Mouse (Mus musculus): ENCODE measurements around the gene Tgfa. TPM values are rescaled to one million over a fixed set of nuclear protein-coding genes. Genes with fewer than 3 reads are reported as not detected.
A peak's percentile ranks its signal among the peaks of the same experiment; 100 is the strongest.

Gene Tgfa
- polyA plus RNA-seq, 1 experiment, result 18.6 TPM

- H3K4me1 ChIP-seq (ENCODE audit: control insufficient read depth, insufficient read depth, low read length), result peaks cover 4% of the 10 kb centered on the region
- no peak for TF ChIP-seq POLR2A (IDR thresholded peaks at IDR 0.05; ENCODE audit: extremely low read depth, insufficient read depth, low read length)
- TF ChIP-seq CTCF (IDR thresholded peaks at IDR 0.05; ENCODE audit: extremely low read depth, insufficient read depth, low read length), result no peak
- H3K27ac ChIP-seq (ENCODE audit: insufficient read depth, low read length), result no peak overlapping the region
- H3K4me3 ChIP-seq (ENCODE audit: insufficient read depth, low read length), result no peak overlapping the region
Observed at GRCm38 (mm10) chr6:86203101-86203500, 8.1 kb downstream of the Tgfa start.

DNA sequence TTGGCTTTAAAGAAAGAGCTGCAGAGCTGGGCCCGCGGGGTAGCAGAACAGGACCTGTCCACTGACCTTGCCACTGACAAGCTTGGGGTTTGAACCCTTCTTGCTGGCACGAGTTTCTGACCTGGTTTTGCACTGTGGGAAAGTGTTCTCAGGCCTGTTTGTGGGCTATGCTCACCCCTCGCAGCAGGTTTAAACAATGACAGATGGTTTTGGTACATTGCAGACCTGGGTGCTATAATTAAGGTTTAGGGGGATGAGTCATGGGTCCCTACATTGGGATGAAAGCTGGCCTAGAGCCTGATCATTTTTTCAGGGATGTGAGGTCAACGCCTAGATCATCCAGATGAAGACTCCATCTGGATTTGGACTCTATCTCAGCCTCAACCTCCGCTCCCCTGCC lies 11.0 kb downstream of the Tgfa start:
- Histone ChIP-seq H3K4me1 (ENCODE audit: control insufficient read depth, insufficient read depth, low read length) (peaks cover 7% of the 10 kb centered on the region), H3K4me3 (ENCODE audit: insufficient read depth, low read length) (no peak overlapping the region)
- no peak for TF ChIP-seq CTCF (IDR thresholded peaks at IDR 0.05; ENCODE audit: extremely low read depth, insufficient read depth, low read length)
- no peak for TF ChIP-seq POLR2A (IDR thresholded peaks at IDR 0.05; ENCODE audit: extremely low read depth, insufficient read depth, low read length)

DNA sequence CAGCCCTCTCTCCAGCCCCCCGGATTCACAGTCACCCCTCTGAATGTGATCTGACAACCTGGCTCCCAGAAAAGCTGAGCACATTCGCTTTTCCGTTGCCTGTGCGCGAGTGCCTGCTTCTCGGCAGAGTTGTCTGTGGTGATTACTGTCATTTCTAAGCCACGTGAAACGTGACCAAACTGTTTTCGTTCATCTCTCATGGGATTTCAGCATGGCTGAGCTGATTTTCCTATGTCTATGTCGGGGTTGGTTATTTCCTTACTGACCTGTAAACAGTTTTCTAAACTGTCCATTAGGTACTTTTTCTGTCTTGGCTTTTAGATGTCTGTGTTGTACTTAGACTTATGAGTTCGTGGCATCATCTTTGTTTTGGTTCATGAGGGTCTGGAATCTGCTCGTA lies 12.0 kb downstream of the Tgfa start:
- no peak overlapping the region for H3K4me3 ChIP-seq (ENCODE audit: insufficient read depth, low read length)
- no peak for TF ChIP-seq CTCF (IDR thresholded peaks at IDR 0.05; ENCODE audit: extremely low read depth, insufficient read depth, low read length)
- no peak for TF ChIP-seq POLR2A (IDR thresholded peaks at IDR 0.05; ENCODE audit: extremely low read depth, insufficient read depth, low read length)
- H3K4me1 ChIP-seq (ENCODE audit: control insufficient read depth, insufficient read depth, low read length), result peaks cover 7% of the 10 kb centered on the region
- no peak overlapping the region for H3K27ac ChIP-seq (ENCODE audit: insufficient read depth, low read length)

More for the DNA sequence above, 11.0 kb downstream of the Tgfa start:
- H3K27ac ChIP-seq (ENCODE audit: insufficient read depth, low read length), result no peak overlapping the region

DNA sequence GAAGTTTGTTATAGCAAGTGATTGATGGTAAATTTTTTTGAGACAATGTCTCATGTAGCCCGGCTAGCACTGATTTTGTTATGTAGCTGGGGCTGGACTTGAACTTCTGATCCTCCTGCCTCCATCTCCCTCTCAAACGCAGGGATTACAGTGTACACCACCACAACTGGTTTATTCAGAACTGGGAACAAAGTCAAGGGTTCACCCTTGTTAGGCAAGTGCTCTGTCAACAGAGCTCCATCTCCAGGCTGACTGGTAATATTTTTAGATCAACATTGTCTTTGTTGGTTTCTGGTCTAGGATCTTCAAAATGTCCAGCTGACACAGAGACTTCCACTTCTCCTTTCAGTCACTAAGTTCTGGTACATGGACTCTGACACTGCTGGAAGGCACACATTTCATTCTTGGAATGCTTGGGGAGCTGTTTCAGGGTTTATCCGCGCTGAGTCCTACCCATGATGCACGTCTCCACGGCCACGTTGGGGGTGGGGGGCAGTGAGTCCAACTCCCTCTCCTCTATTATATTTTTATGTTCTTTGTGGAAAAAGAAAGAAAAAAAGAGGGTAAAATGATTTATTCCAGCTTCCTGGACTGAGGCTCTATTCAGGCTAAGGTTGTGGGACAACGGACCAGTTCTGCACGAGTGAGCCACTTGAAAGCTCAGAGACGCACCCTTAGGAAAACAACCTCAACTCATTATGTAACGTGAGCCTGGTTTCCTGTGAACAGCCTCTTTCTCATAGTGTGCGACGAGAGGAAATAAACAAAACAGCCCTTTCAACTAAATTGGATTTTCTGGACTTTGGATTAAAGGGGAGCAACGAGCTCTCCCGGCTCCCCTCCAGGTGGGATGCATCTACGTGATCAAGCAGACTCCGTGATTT lies 14.4 kb downstream of the Tgfa start:
- TF ChIP-seq CTCF (IDR thresholded peaks at IDR 0.05; ENCODE audit: extremely low read depth, insufficient read depth, low read length), result no peak
- TF ChIP-seq POLR2A (IDR thresholded peaks at IDR 0.05; ENCODE audit: extremely low read depth, insufficient read depth, low read length), result no peak

DNA sequence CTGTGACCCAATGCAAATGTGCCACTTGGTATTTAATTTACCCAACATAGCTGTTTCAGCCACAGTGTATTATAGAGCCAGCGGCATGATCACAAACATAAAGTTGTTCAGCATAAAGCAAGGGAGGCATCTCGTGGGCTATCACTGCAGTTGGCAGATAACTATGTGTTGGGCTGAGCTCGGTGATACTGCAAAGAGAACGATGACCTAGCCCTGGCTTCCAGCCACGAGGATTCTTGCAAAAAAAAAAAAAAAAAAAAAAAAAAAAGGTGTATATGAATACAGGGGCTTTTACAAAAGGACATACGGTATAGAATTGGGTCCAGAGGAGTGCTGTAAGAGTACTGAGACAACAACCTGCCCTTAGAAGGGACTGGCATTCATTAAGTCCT lies 15.0 kb downstream of the Tgfa start:
- Histone ChIP-seq H3K27ac (ENCODE audit: insufficient read depth, low read length) (peak overlapping the region; percentile 24; the same call in 1 of the 2 replicates), H3K4me1 (ENCODE audit: control insufficient read depth, insufficient read depth, low read length) (peaks cover 7% of the 10 kb centered on the region), H3K4me3 (ENCODE audit: insufficient read depth, low read length) (no peak overlapping the region)
- no peak for TF ChIP-seq CTCF (IDR thresholded peaks at IDR 0.05; ENCODE audit: extremely low read depth, insufficient read depth, low read length)
- TF ChIP-seq POLR2A (IDR thresholded peaks at IDR 0.05; ENCODE audit: extremely low read depth, insufficient read depth, low read length), result no peak

More for the DNA sequence above, 14.4 kb downstream of the Tgfa start:
- H3K27ac ChIP-seq (ENCODE audit: insufficient read depth, low read length), result peak overlapping the region; percentile 24
- H3K4me3 ChIP-seq (ENCODE audit: insufficient read depth, low read length), result no peak overlapping the region
- peaks cover 7% of the 10 kb centered on the region for H3K4me1 ChIP-seq (ENCODE audit: control insufficient read depth, insufficient read depth, low read length)

DNA sequence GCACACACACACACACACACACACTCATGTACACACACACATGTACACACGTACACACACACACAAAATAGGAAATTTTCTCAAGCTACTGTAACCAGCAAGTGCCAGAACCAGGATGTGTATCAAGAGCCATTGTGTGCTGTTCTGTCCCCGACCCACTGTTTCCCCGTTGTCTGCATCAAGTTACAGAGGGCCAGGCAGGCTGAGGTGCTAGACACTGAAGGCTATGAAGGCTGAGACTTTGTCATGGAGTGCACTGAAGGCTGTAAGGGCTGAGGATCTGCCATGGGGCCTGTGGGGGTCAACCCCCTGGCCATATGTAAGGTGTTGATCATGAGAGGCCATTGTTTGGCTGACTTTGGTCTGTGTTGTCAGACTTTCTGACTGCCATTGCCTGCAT lies 15.6 kb downstream of the Tgfa start:
- Histone ChIP-seq H3K4me1 (ENCODE audit: control insufficient read depth, insufficient read depth, low read length) (peaks cover 7% of the 10 kb centered on the region), H3K27ac (ENCODE audit: insufficient read depth, low read length) (no peak overlapping the region), H3K4me3 (ENCODE audit: insufficient read depth, low read length) (no peak overlapping the region)
- TF ChIP-seq POLR2A (IDR thresholded peaks at IDR 0.05; ENCODE audit: extremely low read depth, insufficient read depth, low read length), result no peak
- TF ChIP-seq CTCF (IDR thresholded peaks at IDR 0.05; ENCODE audit: extremely low read depth, insufficient read depth, low read length), result no peak

DNA sequence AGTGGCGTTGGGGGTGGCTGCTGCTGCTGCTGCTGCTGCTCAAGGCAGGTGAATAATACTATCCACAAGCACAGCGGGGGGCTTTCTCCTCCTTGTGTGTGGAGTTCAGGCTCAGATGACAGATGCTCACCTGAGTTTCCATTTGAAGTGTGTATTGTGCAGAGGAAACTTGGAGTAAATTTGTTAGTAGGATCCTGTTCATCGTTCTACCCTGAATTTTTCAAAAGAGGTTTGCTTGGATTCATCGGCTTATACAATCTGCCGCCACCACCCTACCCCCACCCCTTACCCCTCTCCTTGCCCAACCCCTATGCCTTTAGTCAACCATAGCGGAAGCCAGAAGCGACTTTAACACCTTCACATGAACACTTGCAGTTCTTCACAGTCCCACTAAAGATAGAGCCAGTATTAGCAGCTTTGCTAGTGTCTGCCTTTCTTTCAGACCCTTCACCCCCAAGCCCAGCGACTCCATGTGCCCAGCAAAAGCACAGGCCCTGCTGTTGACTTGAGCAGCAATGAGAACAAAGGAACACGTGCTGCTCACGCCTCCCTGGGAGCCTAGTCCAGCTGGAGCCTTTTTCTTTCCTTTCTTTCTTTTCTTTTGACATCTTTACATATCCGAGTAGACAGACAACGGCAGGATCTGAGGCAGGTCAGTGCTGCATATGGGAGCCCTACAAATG lies 16.2 kb downstream of the Tgfa start:
- peaks cover 7% of the 10 kb centered on the region for H3K4me1 ChIP-seq (ENCODE audit: control insufficient read depth, insufficient read depth, low read length)
- no peak overlapping the region for H3K4me3 ChIP-seq (ENCODE audit: insufficient read depth, low read length)
- H3K27ac ChIP-seq (ENCODE audit: insufficient read depth, low read length), result no peak overlapping the region
- TF ChIP-seq CTCF (IDR thresholded peaks at IDR 0.05; ENCODE audit: extremely low read depth, insufficient read depth, low read length) (no peak), POLR2A (IDR thresholded peaks at IDR 0.05; ENCODE audit: extremely low read depth, insufficient read depth, low read length) (no peak)

DNA sequence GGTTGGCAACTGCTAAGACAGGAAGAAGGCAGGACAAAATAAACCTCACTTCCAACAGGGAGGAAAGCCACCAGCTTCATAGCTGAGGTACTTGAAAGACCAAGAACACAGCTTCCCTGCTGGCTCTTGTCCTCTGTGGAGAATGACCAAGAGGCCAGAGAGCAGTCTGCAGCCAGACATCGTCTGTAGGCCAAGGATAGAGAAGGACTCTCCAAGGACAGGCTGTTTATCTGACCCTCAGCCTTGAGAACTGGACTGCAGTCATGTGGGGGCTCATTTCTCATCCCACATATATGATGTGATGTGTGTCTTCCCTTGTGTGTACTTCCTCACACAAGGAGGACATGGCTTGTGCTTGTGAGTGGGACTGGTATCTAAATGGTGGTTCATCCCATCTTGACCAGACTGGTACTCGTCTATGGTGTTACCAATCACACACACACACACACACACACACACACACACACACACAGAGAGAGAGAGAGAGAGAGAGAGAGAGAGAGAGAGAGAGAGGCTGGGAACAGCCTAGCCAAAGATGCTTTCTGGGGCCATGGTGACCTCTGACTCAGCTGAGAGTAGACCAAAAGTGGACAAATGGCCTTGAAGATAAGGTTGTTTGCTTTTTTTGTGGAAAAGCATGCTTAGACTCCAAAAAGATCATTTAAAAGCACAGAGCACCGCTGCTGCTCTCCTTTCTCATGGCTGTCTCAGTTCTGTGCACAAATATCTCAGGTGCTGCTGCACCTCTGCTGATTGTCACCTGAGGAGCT lies 18.0 kb downstream of the Tgfa start:
- no peak overlapping the region for H3K4me3 ChIP-seq (ENCODE audit: insufficient read depth, low read length)
- H3K27ac ChIP-seq (ENCODE audit: insufficient read depth, low read length), result 0 out of 2 replicates have a peak overlapping the region, but pooled peaks have one; percentile 4
- TF ChIP-seq POLR2A (IDR thresholded peaks at IDR 0.05; ENCODE audit: extremely low read depth, insufficient read depth, low read length), result no peak
- no peak for TF ChIP-seq CTCF (IDR thresholded peaks at IDR 0.05; ENCODE audit: extremely low read depth, insufficient read depth, low read length)
- H3K4me1 ChIP-seq (ENCODE audit: control insufficient read depth, insufficient read depth, low read length), result peaks cover 3% of the 10 kb centered on the region

DNA sequence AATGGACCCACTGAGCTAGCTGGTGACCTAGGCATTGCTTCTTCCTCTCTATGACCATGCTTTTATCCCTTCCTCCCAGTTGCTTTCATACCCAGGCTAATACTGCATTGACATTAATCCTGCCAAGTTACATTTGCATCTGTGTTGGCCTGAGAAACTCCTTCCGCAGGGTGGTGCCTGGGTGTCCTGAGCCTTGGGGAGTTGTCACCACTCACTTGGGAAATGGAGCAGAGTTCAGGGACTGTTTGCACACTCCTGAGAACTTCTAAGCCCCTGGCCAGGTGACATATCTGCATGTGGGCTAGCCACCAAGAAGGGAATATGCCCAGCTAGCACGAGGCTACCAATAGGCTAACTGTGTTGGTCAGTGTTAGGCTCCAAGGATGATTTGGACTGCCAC lies 23.0 kb downstream of the Tgfa start:
- Histone ChIP-seq H3K4me1 (ENCODE audit: control insufficient read depth, insufficient read depth, low read length) (no peaks in the 10 kb centered on the region), H3K4me3 (ENCODE audit: insufficient read depth, low read length) (no peak overlapping the region)
- no peak for TF ChIP-seq POLR2A (IDR thresholded peaks at IDR 0.05; ENCODE audit: extremely low read depth, insufficient read depth, low read length)

More for the DNA sequence above, 23.0 kb downstream of the Tgfa start:
- no peak overlapping the region for H3K27ac ChIP-seq (ENCODE audit: insufficient read depth, low read length)
